Mouse (Mus musculus) E14TG2a.4 (cell line): ENCODE measurements around the gene Dnajb14.
"Not testable (repeated sequence)": the region's sequence is repeated elsewhere in the genome, so short reads cannot be mapped to it uniquely, and the experiment has no call there.

Source experiments
- H3K27me3 ChIP-seq: 2 replicates; pipeline ENCODE4 v1.6.1; 2014; ENCODE audit warnings: low read length, control low read depth; ENCODE audit not compliant: insufficient read depth
- H3K36me3 ChIP-seq: 2 replicates; pipeline ENCODE4 v1.6.1; 2014; ENCODE audit warnings: low read length, control low read depth; ENCODE audit not compliant: insufficient read depth
- H3K4me1 ChIP-seq: replicated peaks from 2 replicates; pipeline ENCODE4 v1.6.1; 2014; ENCODE audit warnings: low read depth, low read length, control low read depth
- H3K4me3 ChIP-seq: replicated peaks from 2 replicates; pipeline ENCODE4 v1.5.1; 2014; ENCODE audit warnings: mild to moderate bottlenecking, low read length
- H3K9me3 ChIP-seq: 2 replicates; pipeline ENCODE4 v1.6.1; 2014; ENCODE audit warnings: low read length, control low read depth
- CTCF ChIP-seq: conservative IDR thresholded peaks from 2 replicates; pipeline ENCODE4 v1.5.1; 2014; ENCODE audit warnings: low read length
- NANOG ChIP-seq: IDR thresholded peaks from 2 replicates; pipeline ENCODE4 v1.6.1; 2014; ENCODE audit warnings: borderline replicate concordance, low read length, mixed read lengths
- POU5F1 ChIP-seq: IDR thresholded peaks from 2 replicates; pipeline ENCODE4 v1.6.1; 2014; ENCODE audit warnings: low read length, borderline replicate concordance

Gene Dnajb14

DNA sequence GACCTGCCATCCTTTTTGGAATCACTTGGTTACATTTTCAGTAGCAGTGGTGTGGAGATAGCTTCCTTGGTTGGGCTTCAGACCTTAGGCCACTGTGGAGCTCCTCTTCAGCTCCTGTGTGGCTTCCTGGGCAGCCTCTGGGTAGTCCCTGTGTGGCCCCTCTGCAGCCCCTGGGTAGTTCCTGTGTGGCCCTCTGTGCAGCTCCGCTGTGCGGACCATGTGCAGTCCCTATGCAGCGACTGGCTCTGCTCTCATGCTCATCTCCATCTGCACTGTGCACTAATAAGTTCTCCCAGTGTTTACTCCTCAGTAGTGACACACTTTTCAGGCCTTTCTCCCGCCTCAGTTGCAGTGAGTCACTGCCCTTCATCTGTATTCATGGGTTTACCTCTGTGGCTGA lies 24.6 kb downstream of the Dnajb14 start:
- TF ChIP-seq POU5F1, result no peak
- no peak for TF ChIP-seq CTCF
- TF ChIP-seq NANOG, result no peak
- Histone ChIP-seq H3K27me3 (no peaks in the 10 kb centered on the region), H3K36me3 (0 out of 2 replicates have a peak, but pooled peaks cover 8% of the 10 kb centered on the region), H3K4me3 (no peak overlapping the region), H3K9me3 (no peaks in the 10 kb centered on the region), H3K4me1 (peaks cover 30% of the 10 kb centered on the region)

DNA sequence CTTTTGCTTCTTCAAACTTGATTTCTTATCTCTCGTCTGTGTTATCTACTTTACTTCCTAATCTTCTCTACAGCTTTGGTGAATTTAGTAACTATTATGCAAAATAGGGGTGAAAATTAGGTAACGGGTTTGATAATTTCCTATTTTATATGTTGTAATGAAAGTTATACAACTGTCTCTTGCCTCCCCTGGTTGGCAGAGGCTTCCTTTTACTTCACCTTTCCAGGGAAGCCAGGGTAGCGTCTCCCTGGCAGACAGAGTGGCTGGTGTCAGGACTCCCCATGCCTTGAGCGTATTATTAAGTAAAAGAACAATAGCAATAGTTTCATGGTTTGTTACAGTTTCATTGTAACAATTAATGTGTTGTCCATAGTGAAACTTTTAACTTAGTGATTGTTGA lies 26.3 kb downstream of the Dnajb14 start:
- Histone ChIP-seq H3K4me1 (peaks cover 16% of the 10 kb centered on the region), H3K4me3 (no peak overlapping the region), H3K9me3 (no peaks in the 10 kb centered on the region), H3K27me3 (no peaks in the 10 kb centered on the region), H3K36me3 (peaks cover 18% of the 10 kb centered on the region; the same call in 1 of the 2 replicates)
- TF ChIP-seq POU5F1 (no peak), CTCF (no peak), NANOG (no peak)

DNA sequence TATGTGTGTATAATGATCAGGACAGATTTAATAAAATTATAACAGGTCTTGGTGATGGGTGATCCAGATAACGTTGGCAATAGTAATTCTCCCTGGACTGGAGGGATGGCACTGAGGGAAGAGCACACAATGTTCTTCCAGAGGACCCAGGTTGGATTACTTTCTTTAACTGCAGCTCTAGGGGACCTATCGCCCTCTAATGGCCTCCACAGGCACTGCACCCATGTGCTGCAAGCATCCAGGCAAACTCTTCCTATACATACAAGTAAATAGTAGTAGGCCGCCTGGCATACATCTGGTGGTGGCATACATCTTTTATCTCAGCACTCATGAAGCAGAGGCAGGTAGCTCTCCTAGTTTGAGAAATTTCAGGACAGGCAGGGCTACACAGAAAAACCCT lies 27.7 kb downstream of the Dnajb14 start:
- peaks cover 11% of the 10 kb centered on the region for H3K4me1 ChIP-seq
- no peaks in the 10 kb centered on the region for H3K27me3 ChIP-seq
- H3K4me3 ChIP-seq, result no peak overlapping the region
- no peak for TF ChIP-seq NANOG
- no peak for TF ChIP-seq POU5F1
- peak; percentile 38 for TF ChIP-seq CTCF
- no peaks in the 10 kb centered on the region for H3K9me3 ChIP-seq
- peaks cover 10% of the 10 kb centered on the region; the same call in 1 of the 2 replicates for H3K36me3 ChIP-seq

DNA sequence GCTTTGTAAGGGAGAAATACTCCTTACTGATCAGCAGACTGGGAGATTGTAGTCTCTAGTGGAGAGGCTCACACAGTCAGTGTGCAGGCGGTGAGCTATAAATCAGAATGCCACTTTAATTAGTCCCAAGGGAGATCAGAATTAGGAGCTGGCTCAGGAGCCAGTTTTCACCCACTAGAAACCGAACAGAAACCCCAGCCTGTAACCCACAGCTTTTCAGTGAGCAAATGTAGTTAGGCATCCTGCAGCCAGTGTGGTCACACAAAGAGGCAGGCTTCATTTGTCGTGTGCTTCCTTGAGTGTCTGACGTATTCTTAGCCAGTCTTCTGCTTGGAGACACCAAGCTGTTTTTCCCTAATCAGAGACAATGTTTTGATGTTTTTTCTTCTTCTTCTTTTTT lies 28.9 kb downstream of the Dnajb14 start:
- no peaks in the 10 kb centered on the region for H3K9me3 ChIP-seq
- no peak overlapping the region for H3K4me3 ChIP-seq
- TF ChIP-seq CTCF, result no peak
- no peak for TF ChIP-seq NANOG
- TF ChIP-seq POU5F1, result no peak
- peaks cover 7% of the 10 kb centered on the region for H3K4me1 ChIP-seq
- H3K36me3 ChIP-seq, result peaks cover 10% of the 10 kb centered on the region; the same call in 1 of the 2 replicates
- no peaks in the 10 kb centered on the region for H3K27me3 ChIP-seq

DNA sequence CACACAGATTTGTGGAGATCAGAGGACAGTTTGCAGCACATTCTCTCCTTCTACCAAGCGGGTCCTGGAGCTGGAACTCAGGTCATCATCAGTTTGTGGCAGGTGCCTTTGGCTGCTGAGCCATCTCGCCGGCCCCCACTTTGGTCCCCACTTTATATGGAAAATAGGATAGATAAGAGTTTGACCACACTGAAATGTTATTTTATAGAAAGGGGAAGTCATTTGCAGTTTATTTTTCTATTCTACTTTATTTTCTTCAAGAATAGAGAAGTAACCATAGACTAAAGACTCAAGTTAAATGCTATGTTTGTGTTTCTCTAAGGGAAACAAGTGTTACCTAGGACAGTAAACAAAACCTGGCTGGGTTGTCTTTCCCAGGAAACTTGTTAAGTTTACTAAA lies 29.4 kb downstream of the Dnajb14 start:
- no peak overlapping the region for H3K4me3 ChIP-seq
- peaks cover 10% of the 10 kb centered on the region; the same call in 1 of the 2 replicates for H3K36me3 ChIP-seq
- no peak for TF ChIP-seq POU5F1
- no peak for TF ChIP-seq NANOG
- no peak for TF ChIP-seq CTCF
- peaks cover 4% of the 10 kb centered on the region for H3K4me1 ChIP-seq
- no peaks in the 10 kb centered on the region for H3K27me3 ChIP-seq
- H3K9me3 ChIP-seq, result no peaks in the 10 kb centered on the region

DNA sequence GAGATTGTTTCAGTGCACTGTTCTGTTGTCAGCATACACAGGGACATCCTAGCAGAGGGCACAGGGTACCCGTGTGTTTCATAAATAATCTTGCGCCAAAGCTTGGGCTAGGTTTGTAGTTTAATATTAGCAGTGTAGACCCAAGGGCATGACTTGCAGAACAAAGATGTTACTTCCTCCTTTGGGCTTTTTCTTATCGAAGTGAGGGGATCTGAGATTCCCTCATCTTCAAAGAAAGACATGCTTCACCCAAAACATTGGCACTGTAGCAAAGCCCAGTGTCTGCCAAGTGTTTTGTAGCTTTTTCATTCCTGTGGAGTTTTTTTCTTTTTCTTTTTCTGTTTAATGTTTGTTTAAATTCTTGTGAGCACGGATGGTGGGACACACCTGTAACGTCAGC lies 30.2 kb downstream of the Dnajb14 start:
- H3K9me3 ChIP-seq, result no peaks in the 10 kb centered on the region
- peaks cover 15% of the 10 kb centered on the region for H3K36me3 ChIP-seq
- H3K4me3 ChIP-seq, result no peak overlapping the region
- TF ChIP-seq CTCF (no peak), NANOG (no peak), POU5F1 (no peak)
- no peaks in the 10 kb centered on the region for H3K4me1 ChIP-seq
- no peaks in the 10 kb centered on the region for H3K27me3 ChIP-seq

DNA sequence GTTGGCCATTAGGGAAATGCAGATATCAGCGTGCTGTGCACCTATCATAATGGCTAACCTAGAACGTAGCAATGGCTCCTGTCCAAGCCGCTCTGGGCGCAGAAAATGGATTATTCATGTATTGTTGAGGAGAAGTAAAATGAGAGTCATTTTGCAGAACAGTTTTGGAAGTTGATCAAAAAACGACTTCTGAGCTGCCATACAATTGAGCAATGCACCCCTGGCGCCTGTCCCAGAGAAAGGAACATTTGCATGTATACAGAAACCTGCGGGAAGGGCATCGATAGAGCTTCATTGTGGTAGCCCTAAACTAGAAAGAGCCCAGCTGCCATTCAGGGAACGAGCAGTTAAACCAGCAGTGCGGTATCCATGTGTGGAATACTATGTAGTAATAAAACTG lies 32.7 kb downstream of the Dnajb14 start:
- Histone ChIP-seq H3K4me1 (no peaks in the 10 kb centered on the region), H3K4me3 (no peak overlapping the region), H3K36me3 (peaks cover 17% of the 10 kb centered on the region), H3K27me3 (no peaks in the 10 kb centered on the region), H3K9me3 (no peaks in the 10 kb centered on the region)
- no peak for TF ChIP-seq CTCF
- no peak for TF ChIP-seq POU5F1
- no peak for TF ChIP-seq NANOG

DNA sequence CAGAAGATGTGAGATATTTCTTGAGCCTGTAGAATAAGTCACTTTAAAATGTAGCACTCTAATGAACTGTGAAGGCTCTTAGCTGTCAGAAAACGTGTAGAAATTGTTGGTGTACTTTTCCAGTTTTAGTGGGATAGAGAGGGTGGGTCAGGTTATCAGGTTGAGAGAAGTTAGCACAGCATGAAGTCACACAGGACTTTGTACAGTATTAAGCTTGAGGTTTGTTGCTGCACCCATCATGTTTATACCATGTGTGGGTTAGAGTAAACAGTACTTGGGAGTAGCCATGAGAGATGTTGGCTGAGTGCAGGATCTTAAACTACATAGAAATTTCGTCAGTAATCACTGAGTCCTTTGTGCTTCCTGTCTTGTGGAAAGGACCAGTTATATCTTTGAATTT lies 45.6 kb downstream of the Dnajb14 start:
- H3K27me3 ChIP-seq, result no peaks in the 10 kb centered on the region
- H3K36me3 ChIP-seq, result no peaks in the 10 kb centered on the region
- no peaks in the 10 kb centered on the region for H3K9me3 ChIP-seq
- peaks cover 7% of the 10 kb centered on the region for H3K4me1 ChIP-seq
- no peak overlapping the region for H3K4me3 ChIP-seq
- TF ChIP-seq NANOG, result no peak
- no peak for TF ChIP-seq POU5F1
- no peak for TF ChIP-seq CTCF

DNA sequence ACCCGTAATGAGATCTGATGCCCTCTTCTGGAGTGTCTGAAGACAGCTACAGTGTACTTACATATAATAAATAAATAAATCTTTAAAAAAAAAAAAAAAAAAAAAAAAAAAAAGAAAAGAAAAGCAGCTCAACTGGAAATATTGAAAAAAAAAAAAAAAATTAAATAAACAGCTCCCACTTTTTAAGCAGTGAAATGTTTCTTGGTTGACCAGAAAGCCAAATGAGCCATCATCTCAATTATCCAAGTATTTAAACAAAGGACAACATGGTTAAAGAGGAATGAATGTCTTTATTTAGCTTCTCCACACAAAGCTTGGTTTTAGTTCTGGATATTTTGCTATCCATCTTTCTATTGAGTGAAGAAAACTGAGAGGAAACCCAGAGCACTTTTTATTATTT lies 47.1 kb downstream of the Dnajb14 start:
- peaks cover 13% of the 10 kb centered on the region for H3K4me1 ChIP-seq
- H3K36me3 ChIP-seq, H3K9me3 ChIP-seq: not testable (repeated sequence)

More for the DNA sequence above, 47.1 kb downstream of the Dnajb14 start:
- not testable (repeated sequence) for H3K4me3 ChIP-seq, H3K27me3 ChIP-seq
